Mouse (Mus musculus): ENCODE measurements around the gene Ankrd6.

GRCm38 (mm10) chr4:32800577-32801170 is 150.0 kb downstream of the Ankrd6 start:
- no peak for TF ChIP-seq TAL1 (conservative IDR thresholded peaks at IDR 0.05; ENCODE audit: low read depth, low read length)
- no peak for TF ChIP-seq CTCF (IDR thresholded peaks at IDR 0.05; ENCODE audit: low read depth, low read length)
- no peak for TF ChIP-seq GATA1 (IDR thresholded peaks at IDR 0.05; ENCODE audit: borderline replicate concordance, low read length)
- TF ChIP-seq POLR2AphosphoS5 (IDR thresholded peaks at IDR 0.05; ENCODE audit: insufficient replicate concordance, low read depth, low read length): no peak

Measured in G1E (cell line).